Mouse (Mus musculus): Measurements from ENCODE around the gene Gm37240.

Gm37240 gene

DNA sequence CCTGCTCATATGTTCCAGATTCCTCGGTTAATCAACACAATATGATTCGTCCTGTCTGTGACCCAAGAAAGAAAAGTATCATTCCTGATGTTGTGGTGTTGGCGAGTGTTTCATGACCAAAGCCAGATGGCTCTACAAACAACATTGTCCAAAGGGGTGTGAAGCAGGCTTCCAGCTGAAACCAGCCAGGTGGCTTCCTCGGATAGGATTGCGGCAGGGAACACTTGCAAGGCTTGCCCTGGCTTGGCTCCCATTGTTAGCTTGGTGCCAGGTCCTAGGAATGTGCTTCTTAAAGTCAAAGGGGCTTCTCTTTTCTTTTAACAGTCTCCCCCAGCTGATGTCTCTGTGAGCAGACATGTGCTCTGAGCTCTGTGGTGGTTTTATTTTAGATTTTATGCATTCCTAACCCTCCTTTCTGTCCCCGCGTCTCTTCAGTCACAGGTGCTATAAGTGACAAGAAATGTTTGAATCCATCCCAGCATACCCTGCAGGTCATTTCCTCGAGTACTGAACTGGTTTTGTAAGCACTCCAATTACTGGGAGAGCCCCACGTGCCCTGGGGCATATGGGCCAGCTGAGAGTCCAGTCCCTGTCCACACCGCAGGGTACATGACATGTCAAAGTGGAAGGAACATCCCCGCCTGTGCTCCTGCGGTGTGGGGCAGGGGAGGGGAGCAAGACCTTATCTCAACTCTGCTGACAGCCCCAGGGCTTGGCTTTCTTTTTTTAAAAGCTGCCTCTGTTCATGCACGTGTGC lies 509.2 kb downstream of the Gm37240 start:
- DNase-seq: no peak

DNA sequence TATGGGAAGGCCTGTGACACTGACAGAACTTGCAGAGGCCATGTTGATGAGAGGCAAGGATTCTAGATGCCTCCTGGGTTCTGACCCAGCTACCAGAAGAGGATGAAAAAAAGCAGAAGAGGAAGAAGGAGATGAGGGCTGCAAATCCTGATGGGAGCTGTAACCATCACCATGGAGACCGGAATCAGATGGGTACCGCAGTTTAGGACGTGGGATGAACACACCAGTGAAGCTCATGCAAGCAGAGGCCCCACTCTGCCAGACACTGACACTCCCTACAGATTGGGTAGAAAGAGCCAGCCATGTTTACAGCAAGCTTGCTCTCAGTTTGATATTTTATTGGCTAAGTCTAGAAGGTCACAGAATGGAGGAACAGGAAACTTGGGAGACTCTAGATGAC lies 509.8 kb downstream of the Gm37240 start:
- DNase-seq: no peak

DNA sequence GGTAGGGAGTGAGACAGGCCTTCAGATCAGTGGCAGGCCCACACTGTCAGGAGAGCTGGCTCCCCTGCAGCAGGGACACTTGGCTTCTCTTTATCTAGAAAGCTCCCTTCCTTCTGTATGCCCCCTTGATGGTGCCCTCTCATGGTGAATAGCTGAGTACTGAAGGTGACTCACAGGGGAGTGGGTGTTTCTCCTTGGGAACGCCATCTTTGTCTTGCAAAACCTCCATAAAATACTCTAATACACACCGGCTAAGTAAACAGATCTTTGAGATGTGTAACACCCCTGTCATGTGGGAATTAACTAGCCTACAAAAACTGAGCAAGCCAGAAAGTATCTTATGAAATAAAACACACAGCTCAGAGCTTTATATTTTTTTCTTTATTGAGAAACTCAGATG lies 510.8 kb downstream of the Gm37240 start:
- no peak for DNase-seq

DNA sequence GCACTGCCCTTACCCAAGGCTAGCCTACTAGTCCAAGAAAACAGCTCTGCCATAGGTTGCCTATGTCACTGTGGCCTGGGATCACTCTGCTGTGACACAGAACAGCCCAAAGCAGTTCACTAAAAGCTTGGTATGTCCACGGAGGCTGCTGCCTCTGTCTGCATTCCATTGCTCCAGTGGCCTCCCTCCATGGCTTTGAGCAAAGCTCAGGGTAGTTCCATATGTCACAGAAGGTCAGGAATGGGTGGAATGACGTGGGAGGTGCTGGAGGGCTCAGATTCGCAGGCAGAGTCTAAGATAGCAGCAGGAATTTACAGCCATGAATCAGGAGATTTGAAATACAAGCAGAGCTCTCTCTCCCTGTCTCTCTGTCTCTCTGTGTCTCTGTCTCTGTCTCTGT lies 514.3 kb downstream of the Gm37240 start:
- DNase-seq: no peak

GRCm38 (mm10) chr3:85369847-85370246 lies 517.5 kb downstream of the Gm37240 start:
- DNase-seq: no peak

- DNase-seq: no peak
Measured at GRCm38 (mm10) chr3:85369157-85369556, 518.2 kb downstream of the Gm37240 start.

- DNase-seq: no peak
Measured at GRCm38 (mm10) chr3:85368354-85369120, 518.8 kb downstream of the Gm37240 start.

DNA sequence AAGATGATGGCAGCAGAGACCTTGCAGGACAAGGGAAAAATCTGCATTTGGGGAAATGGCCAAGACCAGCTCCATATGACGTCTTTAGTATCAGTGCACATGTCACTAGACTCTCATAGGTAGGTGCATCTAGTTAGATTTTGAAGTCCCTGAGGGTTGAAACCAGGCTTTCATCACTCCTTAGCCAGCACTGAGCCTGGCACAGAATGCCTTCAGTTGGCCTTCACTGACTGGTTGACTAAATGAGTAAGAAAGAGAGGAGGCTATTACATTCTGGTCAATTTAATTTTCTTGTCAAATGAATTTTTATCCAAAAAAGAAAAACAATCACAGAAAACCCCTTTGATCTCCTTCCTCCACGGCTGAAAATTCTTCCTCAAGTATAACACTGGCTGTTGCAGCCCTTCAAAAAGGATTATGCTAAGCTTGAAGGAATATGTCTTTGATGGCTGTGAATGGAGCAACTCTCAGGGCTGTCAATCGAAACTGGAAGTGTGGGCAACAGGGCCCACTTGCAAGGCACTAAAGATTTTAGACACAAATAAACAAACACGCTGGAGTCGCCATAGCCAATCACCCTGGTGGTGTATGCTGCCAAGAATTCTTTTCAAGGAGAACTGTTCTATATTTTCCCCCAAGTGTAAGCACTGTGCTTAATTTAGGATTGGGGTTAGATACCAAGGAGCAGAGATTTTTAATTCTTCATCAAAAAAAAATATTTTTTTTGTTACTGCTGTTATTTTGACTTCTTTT lies 522.6 kb downstream of the Gm37240 start:
- DNase-seq: no peak

DNA sequence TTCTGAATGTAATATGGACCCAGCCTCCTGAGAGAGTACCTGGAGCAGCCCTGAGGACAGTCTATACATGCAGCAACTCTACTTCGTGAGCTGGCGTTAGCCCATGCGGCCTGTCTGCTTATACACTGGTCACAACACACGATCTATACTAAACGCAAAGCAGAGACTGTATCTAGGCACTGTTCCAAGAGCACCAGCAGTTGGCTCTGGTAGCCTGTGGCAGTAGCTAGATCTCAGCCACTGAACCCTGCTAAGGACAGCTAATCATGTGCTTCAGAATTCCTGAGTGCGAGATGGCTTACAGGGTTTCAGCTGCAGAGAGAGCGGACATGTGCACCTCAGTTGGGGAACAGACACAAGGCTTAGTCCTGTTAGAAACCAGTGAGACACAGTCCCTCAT lies 524.4 kb downstream of the Gm37240 start:
- DNase-seq: no peak

DNA sequence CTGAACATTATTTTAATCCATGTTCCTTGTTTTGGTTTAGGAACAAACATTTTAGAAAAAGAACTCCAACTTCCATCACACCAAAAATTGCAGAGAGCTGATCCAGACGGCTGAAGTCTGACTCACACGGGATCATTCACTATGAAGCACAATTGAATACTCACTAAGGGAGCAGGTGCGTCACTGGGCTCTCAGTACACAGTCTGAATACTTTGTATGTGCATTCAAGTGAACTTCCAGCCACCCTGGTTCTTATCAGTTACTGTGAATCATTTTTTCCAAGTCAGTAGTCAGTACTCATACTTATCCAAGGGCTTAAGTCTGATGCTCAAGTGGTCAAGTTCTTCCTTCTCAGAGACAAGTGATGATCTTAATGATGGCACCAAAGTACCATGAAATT lies 530.9 kb downstream of the Gm37240 start:
- no peak for DNase-seq

DNA sequence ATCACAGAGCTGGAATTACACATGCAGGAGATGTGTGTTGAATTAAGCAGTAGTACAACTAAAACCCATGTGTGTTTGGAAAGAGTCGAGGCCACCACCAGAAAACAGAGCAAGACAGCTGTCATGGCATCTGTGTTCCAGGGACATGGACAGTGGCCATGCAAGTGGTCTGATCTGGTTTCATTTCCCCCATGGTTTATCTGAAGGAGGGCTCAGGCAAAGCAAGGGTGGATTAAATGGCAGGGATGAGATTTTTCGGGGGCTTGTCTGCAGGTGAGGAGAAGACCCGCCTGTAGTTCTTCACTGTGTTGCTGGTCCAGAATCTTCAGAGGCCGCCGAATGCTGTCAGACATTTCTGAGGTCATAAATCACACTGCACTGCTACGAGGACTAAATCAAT lies 539.3 kb downstream of the Gm37240 start:
- DNase-seq: no peak

DNA sequence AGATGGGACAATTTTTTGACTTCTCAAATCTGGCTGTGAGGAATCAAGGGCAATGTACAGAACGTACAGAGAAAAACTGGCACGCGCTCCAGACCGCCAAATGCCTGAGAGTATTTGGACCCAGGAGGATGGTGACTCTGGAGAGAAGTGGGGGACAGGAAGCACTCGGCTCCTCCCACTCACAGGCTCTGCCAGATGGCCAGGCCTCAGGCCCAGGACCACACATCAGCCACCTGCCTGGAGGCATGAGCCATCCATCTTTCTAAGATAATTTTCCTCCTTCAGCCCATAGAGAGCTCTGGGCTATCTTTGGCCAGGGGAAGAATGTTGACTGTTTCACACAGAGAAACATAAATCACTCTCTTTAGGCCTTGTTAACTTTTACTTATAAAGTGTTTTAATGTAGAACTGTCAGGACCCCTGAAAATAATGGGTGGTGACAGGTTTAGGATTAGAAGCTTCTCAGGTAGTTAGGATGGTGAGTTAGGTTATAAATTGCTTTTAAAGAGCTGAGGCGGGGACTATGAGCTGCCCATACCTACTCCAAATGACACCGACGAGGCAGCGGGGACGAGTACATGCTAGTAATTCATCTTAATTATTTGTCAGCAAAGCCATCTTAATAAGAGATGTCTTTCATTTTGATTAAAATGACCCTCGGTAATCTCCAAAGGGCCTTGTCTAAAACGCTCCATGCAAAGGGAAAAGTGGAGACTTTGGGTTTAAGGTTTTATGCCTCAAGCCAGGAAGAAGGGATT lies 546.0 kb downstream of the Gm37240 start:
- DNase-seq: no peak

GRCm38 (mm10) chr3:85340491-85340890 lies 546.8 kb downstream of the Gm37240 start:
- no peak for DNase-seq

DNA sequence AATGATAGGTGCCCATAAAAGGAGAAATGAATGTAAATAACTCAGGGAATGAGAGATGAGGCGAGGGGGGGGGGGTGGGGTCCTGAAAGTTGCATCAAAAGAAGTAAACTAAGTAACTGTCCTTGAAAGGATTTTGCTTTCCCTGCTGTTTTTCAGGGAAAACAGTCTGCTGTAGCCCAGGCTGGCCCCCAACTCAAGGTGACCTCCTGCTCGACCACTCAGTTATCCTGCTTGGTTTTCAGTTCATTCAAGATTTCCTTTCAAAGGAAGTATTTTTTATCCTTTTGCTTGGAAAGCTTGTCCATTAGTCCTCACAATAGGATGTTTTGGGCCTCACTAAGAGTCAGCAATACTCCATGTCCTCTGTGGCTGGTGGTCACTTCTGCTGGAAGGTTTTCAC lies 547.4 kb downstream of the Gm37240 start:
- DNase-seq: no peak

DNA sequence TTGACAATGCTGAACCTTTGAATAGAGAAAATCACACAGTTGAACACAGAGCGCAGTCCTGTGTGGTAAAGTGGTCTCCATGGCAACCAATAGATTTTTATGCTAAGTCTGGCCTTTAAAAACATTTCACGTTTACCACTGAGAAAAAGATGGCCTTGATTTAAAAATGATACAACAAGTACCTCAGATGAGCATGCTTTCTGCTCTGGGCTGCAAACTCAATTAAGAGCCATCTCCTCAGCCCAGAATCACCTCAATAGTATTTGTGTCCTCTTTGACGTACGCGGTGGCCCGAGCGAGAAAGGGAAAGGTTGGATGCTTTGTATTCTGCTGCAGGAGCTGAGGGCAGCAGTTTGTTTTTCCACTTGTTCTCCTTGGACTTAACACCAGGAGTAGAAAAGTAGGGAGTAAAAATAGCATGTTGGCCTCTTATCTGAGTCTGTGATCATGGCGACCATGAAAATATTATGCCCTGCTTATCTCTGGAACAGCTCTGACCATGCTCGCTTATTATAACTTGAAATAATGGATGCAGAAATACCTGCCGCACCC lies 548.0 kb downstream of the Gm37240 start:
- no peak for DNase-seq

- DNase-seq: no peak
Measured at GRCm38 (mm10) chr3:85338755-85339095, 548.6 kb downstream of the Gm37240 start.

- DNase-seq: no peak
Measured at GRCm38 (mm10) chr3:85337881-85338754, 549.2 kb downstream of the Gm37240 start.

DNA sequence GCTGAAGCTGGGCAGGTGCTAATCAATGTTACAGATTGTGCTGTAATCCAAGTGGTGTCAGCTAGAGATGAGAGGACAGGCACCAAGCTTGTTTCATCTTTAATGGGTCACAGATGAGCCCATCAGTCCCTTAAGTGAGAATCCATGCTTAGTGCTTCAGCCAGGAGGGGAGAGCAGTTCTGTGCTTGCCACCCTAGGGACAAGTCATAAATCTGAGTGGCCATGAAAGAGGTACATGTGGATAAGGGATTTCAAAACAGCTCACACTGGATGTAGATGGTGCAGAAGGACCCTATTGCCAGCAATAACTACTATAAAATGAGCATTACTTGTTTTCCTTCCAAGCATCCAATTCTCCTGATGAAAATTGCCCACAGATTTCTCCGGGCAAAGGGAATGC lies 551.8 kb downstream of the Gm37240 start:
- DNase-seq: no peak

GRCm38 (mm10) chr3:85332276-85332675 lies 555.0 kb downstream of the Gm37240 start:
- DNase-seq: no peak

- DNase-seq: no peak
Measured at GRCm38 (mm10) chr3:85318256-85318655, 569.1 kb downstream of the Gm37240 start.

- DNase-seq: no peak
Measured at GRCm38 (mm10) chr3:85317306-85317705, 570.0 kb downstream of the Gm37240 start.

GRCm38 (mm10) chr3:85314961-85315360 lies 572.4 kb downstream of the Gm37240 start:
- no peak for DNase-seq

All from thymus, postnatal 14 days (tissue).